Mouse (Mus musculus): ENCODE measurements around the gene Tmem132a. TPM values are rescaled to one million over a fixed set of nuclear protein-coding genes. Genes with fewer than 3 reads are reported as not detected.

Tmem132a gene
- polyA plus RNA-seq, 1 experiment from 2014 or later, result 7.1 TPM

- under 1% methylated on average over 42 of the region's 43 CpGs for WGBS
- TF ChIP-seq CTCF (IDR thresholded peaks at IDR 0.05; ENCODE audit: low read depth), result peak; percentile 34; the same call in 1 of the 2 replicates
These were observed 377 bp downstream of the Tmem132a start for GRCm38 (mm10) chr19:10869241-10869885.

GRCm38 (mm10) chr19:10868623-10869141, 1.1 kb downstream of the Tmem132a start:
- ATAC-seq, result no peak
- 3% methylated on average over 17 of the region's 17 CpGs for WGBS
- H3K4me2 ChIP-seq (replicated peaks; ENCODE audit: low read depth), result peak overlapping the region; percentile 84
- H3K36me3 ChIP-seq (ENCODE audit: control insufficient read depth, insufficient read depth), result peaks cover 40% of the 10 kb centered on the region
- H3K9me3 ChIP-seq (ENCODE audit: control insufficient read depth), result no peaks in the 10 kb centered on the region
- peak overlapping the region; percentile 49; the same call in 1 of the 2 replicates for H3K9ac ChIP-seq (ENCODE audit: low read depth, low read length)
- H3K4me1 ChIP-seq (replicated peaks; ENCODE audit: control insufficient read depth, insufficient read depth, low read length), result no peaks in the 10 kb centered on the region; the same call in 1 of the 2 replicates
- no peak overlapping the region for H3K27ac ChIP-seq (ENCODE audit: low read depth, low read length)
- peak overlapping the region; percentile 56 for H3K4me3 ChIP-seq (ENCODE audit: low read depth, low read length)
- no peak for TF ChIP-seq CTCF (IDR thresholded peaks at IDR 0.05; ENCODE audit: low read depth)
- H3K27me3 ChIP-seq (replicated peaks; ENCODE audit: control insufficient read depth, insufficient read depth, low read length), result no peaks in the 10 kb centered on the region

More at GRCm38 (mm10) chr19:10869241-10869885, 377 bp downstream of the Tmem132a start:
- no peaks in the 10 kb centered on the region for H3K9me3 ChIP-seq (ENCODE audit: control insufficient read depth)
- H3K4me1 ChIP-seq (replicated peaks; ENCODE audit: control insufficient read depth, insufficient read depth, low read length), result no peaks in the 10 kb centered on the region; the same call in 1 of the 2 replicates
- H3K27me3 ChIP-seq (replicated peaks; ENCODE audit: control insufficient read depth, insufficient read depth, low read length), result no peaks in the 10 kb centered on the region
- H3K4me2 ChIP-seq (replicated peaks; ENCODE audit: low read depth), result peak overlapping the region; percentile 84
- peak overlapping the region; percentile 56 for H3K4me3 ChIP-seq (ENCODE audit: low read depth, low read length)
- ATAC-seq, result peak; percentile 71
- H3K9ac ChIP-seq (ENCODE audit: low read depth, low read length), result peak overlapping the region; percentile 49
- peaks cover 40% of the 10 kb centered on the region for H3K36me3 ChIP-seq (ENCODE audit: control insufficient read depth, insufficient read depth)
- no peak overlapping the region for H3K27ac ChIP-seq (ENCODE audit: low read depth, low read length)

- WGBS, result 26% methylated on average over 5 of the region's 5 CpGs
- peak overlapping the region; percentile 56 for H3K4me3 ChIP-seq (ENCODE audit: low read depth, low read length)
- TF ChIP-seq CTCF (IDR thresholded peaks at IDR 0.05; ENCODE audit: low read depth), result no peak
These were observed 1.7 kb downstream of the Tmem132a start for GRCm38 (mm10) chr19:10867946-10868622.

DNA sequence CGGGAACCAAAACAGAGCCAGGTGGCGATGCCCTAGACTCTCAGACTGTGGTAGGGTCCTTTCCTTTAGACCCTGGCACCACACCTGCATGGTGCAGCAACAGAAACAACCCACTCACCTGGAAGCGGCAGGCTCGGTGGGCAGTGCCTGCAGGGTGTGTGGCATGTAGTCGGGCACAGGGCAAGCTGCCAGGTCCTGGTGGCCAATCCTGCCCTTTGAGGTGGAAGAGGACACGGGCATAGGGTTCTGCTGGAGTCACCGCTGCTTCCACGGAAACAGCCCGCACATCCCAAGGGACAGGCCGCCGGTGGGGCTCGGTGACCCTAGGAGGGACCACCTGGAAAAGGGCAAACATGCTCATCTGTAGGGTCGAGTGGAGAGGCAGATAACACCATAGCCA, 3.4 kb downstream of the Tmem132a start:
- no peak overlapping the region for H3K4me3 ChIP-seq (ENCODE audit: low read depth, low read length)
- no peak overlapping the region for H3K9ac ChIP-seq (ENCODE audit: low read depth, low read length)
- no peak for ATAC-seq
- 95% methylated on average over 13 of the region's 13 CpGs for WGBS
- H3K27ac ChIP-seq (ENCODE audit: low read depth, low read length), result no peak overlapping the region
- no peaks in the 10 kb centered on the region for H3K27me3 ChIP-seq (replicated peaks; ENCODE audit: control insufficient read depth, insufficient read depth, low read length)
- H3K9me3 ChIP-seq (ENCODE audit: control insufficient read depth), result no peaks in the 10 kb centered on the region
- TF ChIP-seq CTCF (IDR thresholded peaks at IDR 0.05; ENCODE audit: low read depth), result no peak
- H3K36me3 ChIP-seq (ENCODE audit: control insufficient read depth, insufficient read depth), result peaks cover 17% of the 10 kb centered on the region
- no peaks in the 10 kb centered on the region; the same call in 1 of the 2 replicates for H3K4me1 ChIP-seq (replicated peaks; ENCODE audit: control insufficient read depth, insufficient read depth, low read length)
- no peak overlapping the region for H3K4me2 ChIP-seq (replicated peaks; ENCODE audit: low read depth)

More at GRCm38 (mm10) chr19:10867946-10868622, 1.7 kb downstream of the Tmem132a start:
- Histone ChIP-seq H3K36me3 (ENCODE audit: control insufficient read depth, insufficient read depth) (peaks cover 34% of the 10 kb centered on the region), H3K9ac (ENCODE audit: low read depth, low read length) (0 out of 2 replicates have a peak overlapping the region, but pooled peaks have one; percentile 49), H3K27ac (ENCODE audit: low read depth, low read length) (no peak overlapping the region), H3K4me2 (replicated peaks; ENCODE audit: low read depth) (peak overlapping the region; percentile 84), H3K9me3 (ENCODE audit: control insufficient read depth) (no peaks in the 10 kb centered on the region), H3K27me3 (replicated peaks; ENCODE audit: control insufficient read depth, insufficient read depth, low read length) (no peaks in the 10 kb centered on the region), H3K4me1 (replicated peaks; ENCODE audit: control insufficient read depth, insufficient read depth, low read length) (no peaks in the 10 kb centered on the region; the same call in 1 of the 2 replicates)
- ATAC-seq, result no peak

DNA sequence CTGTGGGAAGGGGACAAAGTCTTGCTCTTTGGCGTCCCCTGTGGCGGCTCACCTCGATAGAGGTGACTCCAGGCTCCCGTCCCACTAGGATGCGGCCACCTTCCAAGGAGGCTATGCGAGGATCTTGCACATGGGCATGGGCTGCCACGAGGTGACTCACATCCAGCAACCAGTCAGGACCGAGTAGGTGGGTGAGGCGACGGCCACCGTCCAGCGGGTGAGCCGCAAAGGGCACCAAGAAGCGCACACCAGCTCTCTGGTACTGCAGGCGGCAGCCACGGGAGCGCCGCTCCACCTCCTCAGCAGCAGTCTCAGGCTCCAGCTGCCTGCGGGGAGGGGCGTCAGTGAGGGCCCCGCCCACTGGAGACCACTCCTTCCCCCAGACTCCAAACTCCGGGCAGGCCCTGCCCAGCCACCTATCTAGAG, 9.7 kb downstream of the Tmem132a start:
- 56% methylated on average over 20 of the region's 22 CpGs for WGBS
- H3K4me2 ChIP-seq (replicated peaks; ENCODE audit: low read depth), result no peak overlapping the region

GRCm38 (mm10) chr19:10856520-10856919, 13.2 kb downstream of the Tmem132a start:
- ATAC-seq, result no peak
- no peaks in the 10 kb centered on the region for H3K4me1 ChIP-seq (replicated peaks; ENCODE audit: control insufficient read depth, insufficient read depth, low read length)
- no peak for TF ChIP-seq CTCF (IDR thresholded peaks at IDR 0.05; ENCODE audit: low read depth)
- H3K9ac ChIP-seq (ENCODE audit: low read depth, low read length), result no peak overlapping the region
- H3K27ac ChIP-seq (ENCODE audit: low read depth, low read length), result no peak overlapping the region
- 60% methylated on average over 2 of the region's 2 CpGs for WGBS
- H3K27me3 ChIP-seq (replicated peaks; ENCODE audit: control insufficient read depth, insufficient read depth, low read length), result no peaks in the 10 kb centered on the region
- H3K9me3 ChIP-seq (ENCODE audit: control insufficient read depth), result no peaks in the 10 kb centered on the region
- H3K4me2 ChIP-seq (replicated peaks; ENCODE audit: low read depth), result no peak overlapping the region
- H3K36me3 ChIP-seq (ENCODE audit: control insufficient read depth, insufficient read depth), result peaks cover 10% of the 10 kb centered on the region; the same call in 1 of the 2 replicates
- no peak overlapping the region for H3K4me3 ChIP-seq (ENCODE audit: low read depth, low read length)

More for the DNA sequence above, 9.7 kb downstream of the Tmem132a start:
- Histone ChIP-seq H3K4me3 (ENCODE audit: low read depth, low read length) (no peak overlapping the region), H3K9ac (ENCODE audit: low read depth, low read length) (no peak overlapping the region), H3K27me3 (replicated peaks; ENCODE audit: control insufficient read depth, insufficient read depth, low read length) (no peaks in the 10 kb centered on the region), H3K27ac (ENCODE audit: low read depth, low read length) (no peak overlapping the region), H3K4me1 (replicated peaks; ENCODE audit: control insufficient read depth, insufficient read depth, low read length) (no peaks in the 10 kb centered on the region), H3K36me3 (ENCODE audit: control insufficient read depth, insufficient read depth) (peaks cover 22% of the 10 kb centered on the region), H3K9me3 (ENCODE audit: control insufficient read depth) (no peaks in the 10 kb centered on the region)
- peak; percentile 19; the same call in 1 of the 2 replicates for TF ChIP-seq CTCF (IDR thresholded peaks at IDR 0.05; ENCODE audit: low read depth)
- ATAC-seq, result no peak

Measured in intestine, postnatal 0 days (tissue).